Mouse (Mus musculus) liver, embryonic 14.5 days (tissue): ENCODE measurements around the gene Gm9112. TPM values are rescaled to one million over a fixed set of nuclear protein-coding genes. Genes with fewer than 3 reads are reported as not detected.
"Not testable (repeated sequence)": the region's sequence is repeated elsewhere in the genome, so short reads cannot be mapped to it uniquely, and the experiment has no call there.

ENCODE experiments used
- ATAC-seq: fragments of 200-750 bp; cut with Nextera tagmentation; 2 replicates; pipeline ENCODE4 v1.8.0; 2017; ENCODE audit warnings: moderate number of reproducible peaks, mild to moderate bottlenecking, moderate library complexity; ENCODE audit not compliant: insufficient read depth
- DNase-seq, 3 experiments: peaks; one replicate each; pipeline ENCODE4 v3.0.0-alpha.2; 2012 to 2013; ENCODE audit warnings: low read depth in 3 of 3, low spot score in 3 of 3
- H3K27ac ChIP-seq: fragments of 300-500 bp; sonication (generic); 2 replicates; pipeline ENCODE4 v1.5.1; 2014; ENCODE audit warnings: moderate library complexity, mild to moderate bottlenecking, control low read depth, inconsistent platforms
- H3K27me3 ChIP-seq: fragments of 300-500 bp; sonication (generic); 2 replicates; pipeline ENCODE4 v1.6.1; 2014; ENCODE audit warnings: mild to moderate bottlenecking, low read length, moderate library complexity; ENCODE audit not compliant: control insufficient read depth, insufficient read depth
- H3K36me3 ChIP-seq: fragments of 300-500 bp; sonication (generic); replicated peaks from 2 replicates; pipeline ENCODE4 v1.6.1; 2014; ENCODE audit warnings: low read depth; ENCODE audit not compliant: control insufficient read depth, insufficient read depth
- H3K4me1 ChIP-seq, 2 experiments: fragments of 200-500 bp in 1 of 2; fragments of 300-500 bp in 1 of 2; sonication (generic) in 1 of 2; replicated peaks; 2 replicates each; pipeline ENCODE4 v1.6.1; 2012 to 2014; ENCODE audit warnings: antibody characterized with exemption in 1 of 2, inconsistent platforms in 1 of 2, low read length in 1 of 2; ENCODE audit not compliant: control insufficient read depth in 2 of 2, insufficient read depth in 2 of 2
- H3K4me2 ChIP-seq: fragments of 300-500 bp; sonication (generic); 2 replicates; pipeline ENCODE4 v1.6.1; 2014; ENCODE audit warnings: low read depth, mild to moderate bottlenecking, control low read depth, moderate library complexity
- H3K4me3 ChIP-seq, 2 experiments: fragments of 200-500 bp in 1 of 2; fragments of 300-500 bp in 1 of 2; sonication (generic) in 1 of 2; 2 replicates each; pipeline ENCODE4 v1.5.1; 2012 to 2014; ENCODE audit warnings: low read depth in 2 of 2, low read length in 2 of 2, mild to moderate bottlenecking in 2 of 2, control low read depth in 1 of 2, inconsistent platforms in 1 of 2, moderate library complexity in 1 of 2; ENCODE audit not compliant: insufficient read depth in 1 of 2
- H3K9ac ChIP-seq: fragments of 300-500 bp; sonication (generic); replicated peaks from 2 replicates; pipeline ENCODE4 v1.6.1; 2014; ENCODE audit warnings: mild to moderate bottlenecking, control low read depth, moderate library complexity
- H3K9me3 ChIP-seq: fragments of 300-500 bp; sonication (generic); 2 replicates; pipeline ENCODE4 v1.6.1; 2016; ENCODE audit warnings: low read length, mixed read lengths; ENCODE audit not compliant: control insufficient read depth
- CTCF ChIP-seq: IDR thresholded peaks from 2 replicates; pipeline ENCODE4 v1.5.1; 2016; ENCODE audit warnings: antibody characterized with exemption, low read depth, control low read depth
- WGBS: fragments of 180-500 bp; shearing (Covaris S2); extraction: QIAGEN DNeasy Blood & Tissue Kit; methylation state at CpG from one replicate; pipeline ENCODE4 v1.1.7; 2014; ENCODE audit not compliant: insufficient replicate concordance; 5-methylcytosine and 5-hydroxymethylcytosine counted together
- polyA plus RNA-seq, 2 experiments: library from polyadenylated mRNA; depleted of rRNA in 1 of 2; stranded (reverse) in 1 of 2; unstranded in 1 of 2; fragments of >200 nt; fragmentation: Nextera tagmentation in 1 of 2; extraction: Ambion mirVana in 1 of 2; gene quantifications; 2 replicates each; pipeline versions ENCODE4 v1.2.1 to v1.2.3; 2012 to 2014

Gm9112 gene
- polyA plus RNA-seq (2012; rRNA removed) = not detected in 2 replicates
- not detected in 2 replicates for polyA plus RNA-seq (2014; fragmentation: Nextera tagmentation; extraction: Ambion mirVana)

DNA sequence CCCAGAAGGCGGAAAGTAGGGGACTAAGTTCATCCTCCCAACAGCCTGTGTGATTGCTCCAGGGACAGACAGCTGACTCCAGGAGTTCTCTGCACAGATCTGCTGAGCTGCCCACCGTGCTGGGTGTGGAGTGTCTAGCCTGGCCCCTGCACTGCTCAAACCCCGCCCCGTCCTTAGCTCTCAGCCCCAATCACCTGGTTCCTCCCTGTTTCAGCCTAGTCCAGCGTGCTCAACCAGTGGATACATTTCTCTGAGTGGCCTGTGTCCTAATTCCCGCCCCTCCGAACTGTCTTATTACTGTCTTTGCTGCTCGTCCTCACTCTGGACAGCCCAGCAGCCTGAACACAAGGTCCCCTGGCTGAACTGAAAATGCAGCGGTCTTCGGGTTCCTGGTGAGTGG, at the start of gene Gm9112, which contains the start of gene Dmrtc1b:
Gm9112 (minus strand) TSS at position 101 of the 400 bp plus-strand sequence.
Dmrtc1b (plus strand) TSS at position 331 of the 400 bp plus-strand sequence.
- not testable (repeated sequence) for H3K4me2 ChIP-seq, ATAC-seq, H3K9ac ChIP-seq, H3K27ac ChIP-seq, H3K27me3 ChIP-seq, H3K9me3 ChIP-seq, H3K36me3 ChIP-seq, H3K4me1 ChIP-seq, H3K4me3 ChIP-seq, DNase-seq
- 66% methylated on average over 7 of the region's 10 CpGs for WGBS

DNA sequence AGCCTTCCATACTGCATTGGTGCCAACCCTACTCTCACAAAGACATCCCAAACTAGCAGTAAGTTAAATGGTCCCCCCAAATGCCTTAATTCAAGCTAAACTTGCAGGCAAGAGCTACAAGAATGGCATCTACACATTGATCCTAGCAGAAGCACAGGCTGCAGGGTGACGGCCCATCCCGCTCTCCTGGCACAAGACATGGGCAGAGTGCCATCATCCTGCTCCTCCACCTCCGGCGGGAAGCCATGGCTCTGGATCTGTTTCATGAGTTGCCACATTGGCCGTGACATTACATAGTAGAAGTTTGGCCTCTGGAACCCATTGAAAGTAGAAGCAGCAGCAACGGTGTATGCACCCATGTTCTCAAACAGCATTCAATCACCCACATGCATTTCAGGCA, 16.8 kb upstream of the Gm9112 start:
- not testable (repeated sequence) for H3K9me3 ChIP-seq, H3K4me2 ChIP-seq, H3K9ac ChIP-seq, H3K27me3 ChIP-seq, H3K4me1 ChIP-seq, H3K4me3 ChIP-seq, DNase-seq, H3K36me3 ChIP-seq, H3K27ac ChIP-seq, ATAC-seq
- WGBS = 70% methylated on average over 6 of the region's 6 CpGs

DNA sequence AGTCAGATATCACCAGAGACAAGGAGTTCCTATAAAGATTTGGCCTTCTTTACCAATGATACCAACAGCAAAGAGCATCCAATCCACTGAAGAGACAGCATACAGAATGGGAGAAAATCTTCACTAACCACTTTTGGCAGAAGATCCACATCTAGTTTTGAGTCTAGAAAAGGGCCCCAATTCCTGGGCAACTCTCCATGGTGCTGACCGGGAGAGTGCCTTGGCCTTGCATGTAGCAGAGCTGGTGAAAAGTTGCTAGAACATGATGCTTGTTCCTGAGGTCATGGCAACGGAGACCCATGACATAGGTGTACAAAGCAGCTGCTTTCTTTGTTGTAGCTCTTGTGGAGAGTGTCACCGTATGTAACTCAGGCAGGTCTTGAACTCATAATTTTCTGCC, 6.8 kb downstream of the Gm9112 start:
- 53% methylated on average over 3 of the region's 3 CpGs for WGBS
- not testable (repeated sequence) for H3K36me3 ChIP-seq, H3K4me3 ChIP-seq, H3K27me3 ChIP-seq, H3K9ac ChIP-seq, DNase-seq, H3K4me1 ChIP-seq, ATAC-seq, H3K4me2 ChIP-seq, H3K9me3 ChIP-seq, H3K27ac ChIP-seq

DNA sequence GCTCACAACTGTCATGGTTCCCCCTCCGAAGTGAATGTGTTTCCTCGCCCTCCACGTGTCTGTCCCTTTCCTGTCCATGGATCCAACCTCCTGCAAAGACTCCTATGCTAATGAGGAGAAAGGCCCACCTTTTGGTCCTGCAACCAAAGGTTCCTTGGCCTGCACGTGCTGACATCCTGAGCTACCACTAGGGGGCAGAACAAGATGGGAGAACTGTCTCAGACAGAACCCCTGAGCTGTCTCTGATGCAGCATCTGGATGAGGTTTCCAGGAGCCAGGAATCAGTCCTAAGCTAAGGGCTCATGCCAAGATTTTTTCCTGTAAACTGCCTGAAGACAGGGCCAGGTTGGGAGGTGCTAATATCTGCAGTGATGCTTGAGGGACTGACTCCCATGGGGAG, 18.2 kb downstream of the Gm9112 start:
- ATAC-seq, DNase-seq, H3K4me2 ChIP-seq, H3K9ac ChIP-seq, H3K27ac ChIP-seq, H3K9me3 ChIP-seq, H3K27me3 ChIP-seq, H3K36me3 ChIP-seq, H3K4me3 ChIP-seq, H3K4me1 ChIP-seq: not testable (repeated sequence)
- peak; percentile 55 for TF ChIP-seq CTCF
- 16% methylated on average over 4 of the region's 4 CpGs for WGBS

DNA sequence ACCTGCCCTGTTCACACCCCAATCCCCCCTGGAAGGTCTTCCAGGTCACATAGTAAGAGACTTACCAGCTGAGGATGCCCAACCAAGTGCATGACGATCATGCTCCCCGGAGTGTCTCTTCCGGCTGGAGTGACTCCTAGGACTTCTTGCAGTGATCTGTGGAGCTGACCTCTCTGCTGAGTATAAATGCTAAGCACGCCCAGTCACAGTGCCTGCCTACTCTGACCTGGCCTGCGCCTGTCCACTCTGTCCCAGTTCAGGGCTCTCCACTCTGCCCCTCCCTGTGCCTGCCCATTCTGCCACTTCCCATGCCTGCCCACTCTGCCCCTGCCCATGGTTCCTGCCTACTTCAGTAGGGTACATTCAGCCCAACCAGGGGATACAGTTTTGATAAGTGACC, 20.6 kb downstream of the Gm9112 start, which contains the start of gene Gm3880:
Gm3880 (minus strand) TSS at position 101 of the 400 bp plus-strand sequence.
- H3K36me3 ChIP-seq, H3K9me3 ChIP-seq, ATAC-seq, DNase-seq, H3K27me3 ChIP-seq, H3K4me1 ChIP-seq, H3K27ac ChIP-seq, H3K4me2 ChIP-seq, H3K4me3 ChIP-seq, H3K9ac ChIP-seq: not testable (repeated sequence)
- 77% methylated on average over 5 of the region's 5 CpGs for WGBS

DNA sequence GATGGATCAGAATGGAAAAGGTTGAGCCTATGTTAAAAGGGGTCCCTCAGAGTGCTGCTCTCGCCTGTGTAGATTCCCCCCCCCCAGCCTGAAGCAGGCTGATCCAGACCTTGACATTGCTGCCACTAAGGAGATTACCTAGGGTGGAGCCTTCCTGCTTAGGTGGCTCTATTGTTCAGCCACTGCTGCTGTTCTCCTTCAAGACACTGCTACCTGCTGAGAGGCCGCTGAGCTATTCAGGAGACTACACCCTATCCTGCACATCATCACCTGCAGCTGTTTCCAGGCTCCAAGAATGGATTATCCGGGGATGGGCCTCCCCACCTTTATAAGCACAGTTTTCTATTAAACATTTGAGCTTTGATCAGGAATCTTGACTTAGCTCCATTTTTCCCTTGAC, 22.7 kb downstream of the Gm9112 start:
- not testable (repeated sequence) for DNase-seq, H3K27ac ChIP-seq, H3K27me3 ChIP-seq, H3K36me3 ChIP-seq, H3K4me1 ChIP-seq, H3K9ac ChIP-seq, H3K4me2 ChIP-seq, H3K4me3 ChIP-seq, H3K9me3 ChIP-seq, ATAC-seq
- 45% methylated on average over 3 of the region's 3 CpGs for WGBS
